Mouse (Mus musculus): ENCODE results near the gene Kcnk1. TPM values are rescaled to one million over a fixed set of nuclear protein-coding genes. Genes with fewer than 3 reads are reported as not detected.

Gene Kcnk1
- polyA plus RNA-seq, 1 experiment from 2014 or later: 10.1 TPM

- Histone ChIP-seq H3K36me3 (0 out of 2 replicates have a peak, but pooled peaks cover 5% of the 10 kb centered on the region), H3K4me2 (no peak overlapping the region), H3K9me3 (no peaks in the 10 kb centered on the region), H3K4me3 (no peak overlapping the region), H3K27ac (no peak overlapping the region), H3K27me3 (no peaks in the 10 kb centered on the region), H3K4me1 (replicated peaks) (no peaks in the 10 kb centered on the region), H3K9ac (no peak overlapping the region)
- no peak for ATAC-seq (ENCODE audit: low FRiP score)
- WGBS: 93% methylated on average over 9 of the region's 9 CpGs
Observed at GRCm38 (mm10) chr8:126026121-126026520, 31.2 kb downstream of the Kcnk1 start.

- no peak for ATAC-seq (ENCODE audit: low FRiP score)
- WGBS: 73% methylated on average over 9 of the region's 9 CpGs
Observed at GRCm38 (mm10) chr8:126026584-126026983, 31.6 kb downstream of the Kcnk1 start.

GRCm38 (mm10) chr8:126027486-126027885, 32.5 kb downstream of the Kcnk1 start:
- 88% methylated on average over 6 of the region's 6 CpGs for WGBS
- H3K4me1 ChIP-seq (replicated peaks): no peaks in the 10 kb centered on the region
- no peak for ATAC-seq (ENCODE audit: low FRiP score)
- H3K27ac ChIP-seq: no peak overlapping the region
- H3K27me3 ChIP-seq: no peaks in the 10 kb centered on the region
- H3K36me3 ChIP-seq: 0 out of 2 replicates have a peak, but pooled peaks cover 5% of the 10 kb centered on the region
- H3K4me2 ChIP-seq: no peak overlapping the region
- no peak overlapping the region for H3K9ac ChIP-seq
- H3K4me3 ChIP-seq: no peak overlapping the region
- H3K9me3 ChIP-seq: no peaks in the 10 kb centered on the region

More at GRCm38 (mm10) chr8:126026584-126026983, 31.6 kb downstream of the Kcnk1 start:
- Histone ChIP-seq H3K27me3 (no peaks in the 10 kb centered on the region), H3K4me1 (replicated peaks) (no peaks in the 10 kb centered on the region), H3K4me3 (no peak overlapping the region), H3K9me3 (no peaks in the 10 kb centered on the region), H3K36me3 (0 out of 2 replicates have a peak, but pooled peaks cover 5% of the 10 kb centered on the region), H3K27ac (no peak overlapping the region), H3K4me2 (no peak overlapping the region), H3K9ac (no peak overlapping the region)

- 0 out of 2 replicates have a peak, but pooled peaks cover 5% of the 10 kb centered on the region for H3K36me3 ChIP-seq
- no peak overlapping the region for H3K4me2 ChIP-seq
- H3K27ac ChIP-seq: no peak overlapping the region
- H3K9me3 ChIP-seq: no peaks in the 10 kb centered on the region
- no peak for ATAC-seq (ENCODE audit: low FRiP score)
- no peak overlapping the region for H3K4me3 ChIP-seq
- H3K9ac ChIP-seq: no peak overlapping the region
- WGBS: 77% methylated on average over 6 of the region's 6 CpGs
- H3K27me3 ChIP-seq: no peaks in the 10 kb centered on the region
- no peaks in the 10 kb centered on the region; the same call in 1 of the 2 replicates for H3K4me1 ChIP-seq (replicated peaks)
Observed at GRCm38 (mm10) chr8:126028941-126029340, 34.0 kb downstream of the Kcnk1 start.

GRCm38 (mm10) chr8:126032776-126033175, 37.8 kb downstream of the Kcnk1 start:
- H3K4me1 ChIP-seq (replicated peaks): no peaks in the 10 kb centered on the region; the same call in 1 of the 2 replicates
- ATAC-seq (ENCODE audit: low FRiP score): no peak
- WGBS: 67% methylated on average over 6 of the region's 6 CpGs

GRCm38 (mm10) chr8:126035046-126035445, 40.1 kb downstream of the Kcnk1 start:
- Histone ChIP-seq H3K36me3 (no peaks in the 10 kb centered on the region), H3K27ac (no peak overlapping the region), H3K9ac (no peak overlapping the region), H3K9me3 (no peaks in the 10 kb centered on the region), H3K4me1 (replicated peaks) (no peaks in the 10 kb centered on the region; the same call in 1 of the 2 replicates), H3K4me3 (no peak overlapping the region), H3K4me2 (no peak overlapping the region), H3K27me3 (no peaks in the 10 kb centered on the region)
- no peak for ATAC-seq (ENCODE audit: low FRiP score)
- 87% methylated on average over 4 of the region's 4 CpGs for WGBS

More at GRCm38 (mm10) chr8:126032776-126033175, 37.8 kb downstream of the Kcnk1 start:
- Histone ChIP-seq H3K27ac (no peak overlapping the region), H3K9me3 (no peaks in the 10 kb centered on the region), H3K27me3 (no peaks in the 10 kb centered on the region), H3K4me2 (no peak overlapping the region), H3K9ac (no peak overlapping the region), H3K36me3 (no peaks in the 10 kb centered on the region), H3K4me3 (no peak overlapping the region)

GRCm38 (mm10) chr8:126036340-126036739, 41.4 kb downstream of the Kcnk1 start:
- no peaks in the 10 kb centered on the region for H3K9me3 ChIP-seq
- H3K27ac ChIP-seq: no peak overlapping the region
- no peak overlapping the region for H3K4me2 ChIP-seq
- no peak for ATAC-seq (ENCODE audit: low FRiP score)
- H3K36me3 ChIP-seq: no peaks in the 10 kb centered on the region
- H3K27me3 ChIP-seq: no peaks in the 10 kb centered on the region
- no peak overlapping the region for H3K4me3 ChIP-seq
- WGBS: 84% methylated on average over 5 of the region's 5 CpGs
- no peak overlapping the region for H3K9ac ChIP-seq
- H3K4me1 ChIP-seq (replicated peaks): no peaks in the 10 kb centered on the region; the same call in 1 of the 2 replicates

GRCm38 (mm10) chr8:126045751-126046150, 50.8 kb downstream of the Kcnk1 start:
- Histone ChIP-seq H3K9ac (no peak overlapping the region), H3K27ac (no peak overlapping the region), H3K4me2 (no peak overlapping the region), H3K27me3 (no peaks in the 10 kb centered on the region), H3K4me3 (no peak overlapping the region), H3K9me3 (no peaks in the 10 kb centered on the region), H3K36me3 (no peaks in the 10 kb centered on the region), H3K4me1 (replicated peaks) (no peaks in the 10 kb centered on the region)
- 94% methylated on average over 4 of the region's 4 CpGs for WGBS
- ATAC-seq (ENCODE audit: low FRiP score): no peak

- Histone ChIP-seq H3K36me3 (no peaks in the 10 kb centered on the region), H3K4me2 (no peak overlapping the region), H3K4me3 (no peak overlapping the region), H3K9ac (no peak overlapping the region), H3K27me3 (no peaks in the 10 kb centered on the region), H3K9me3 (no peaks in the 10 kb centered on the region), H3K4me1 (replicated peaks) (peaks cover 15% of the 10 kb centered on the region; the same call in 1 of the 2 replicates), H3K27ac (no peak overlapping the region)
- no peak for ATAC-seq (ENCODE audit: low FRiP score)
- 83% methylated on average over 4 of the region's 4 CpGs for WGBS
Observed at GRCm38 (mm10) chr8:126053911-126054310, 58.9 kb downstream of the Kcnk1 start.

GRCm38 (mm10) chr8:126058876-126059275, 63.9 kb downstream of the Kcnk1 start:
- Histone ChIP-seq H3K9ac (no peak overlapping the region), H3K27me3 (peaks cover 7% of the 10 kb centered on the region; the same call in 1 of the 2 replicates), H3K27ac (no peak overlapping the region), H3K4me3 (no peak overlapping the region), H3K4me2 (no peak overlapping the region), H3K9me3 (no peaks in the 10 kb centered on the region), H3K36me3 (no peaks in the 10 kb centered on the region), H3K4me1 (replicated peaks) (peaks cover 9% of the 10 kb centered on the region; the same call in 1 of the 2 replicates)
- 48% methylated on average over 4 of the region's 4 CpGs for WGBS
- no peak for ATAC-seq (ENCODE audit: low FRiP score)

GRCm38 (mm10) chr8:126062844-126063243, 67.9 kb downstream of the Kcnk1 start:
- no peak overlapping the region for H3K4me3 ChIP-seq
- peaks cover 7% of the 10 kb centered on the region; the same call in 1 of the 2 replicates for H3K27me3 ChIP-seq
- no peak overlapping the region for H3K9ac ChIP-seq
- no peak overlapping the region for H3K27ac ChIP-seq
- WGBS: 87% methylated on average over 10 of the region's 10 CpGs
- no peak overlapping the region for H3K4me2 ChIP-seq
- no peaks in the 10 kb centered on the region for H3K9me3 ChIP-seq
- no peak for ATAC-seq (ENCODE audit: low FRiP score)
- H3K4me1 ChIP-seq (replicated peaks): peaks cover 13% of the 10 kb centered on the region
- H3K36me3 ChIP-seq: no peaks in the 10 kb centered on the region

- Histone ChIP-seq H3K9ac (no peak overlapping the region), H3K27ac (0 out of 2 replicates have a peak overlapping the region, but pooled peaks have one; percentile 3), H3K4me2 (no peak overlapping the region), H3K4me1 (replicated peaks) (peaks cover 21% of the 10 kb centered on the region), H3K4me3 (no peak overlapping the region), H3K9me3 (no peaks in the 10 kb centered on the region), H3K36me3 (no peaks in the 10 kb centered on the region), H3K27me3 (peaks cover 7% of the 10 kb centered on the region; the same call in 1 of the 2 replicates)
- WGBS: 57% methylated on average over 9 of the region's 9 CpGs
- 0 out of 2 replicates have a peak, but pooled peaks have one; percentile 24 for ATAC-seq (ENCODE audit: low FRiP score)
Observed at GRCm38 (mm10) chr8:126063832-126064409, 69.0 kb downstream of the Kcnk1 start.

All from hindbrain, embryonic 13.5 days (tissue).